Mouse (Mus musculus): Measurements from ENCODE around the gene Tmtc1.

The Tmtc1 gene

DNA sequence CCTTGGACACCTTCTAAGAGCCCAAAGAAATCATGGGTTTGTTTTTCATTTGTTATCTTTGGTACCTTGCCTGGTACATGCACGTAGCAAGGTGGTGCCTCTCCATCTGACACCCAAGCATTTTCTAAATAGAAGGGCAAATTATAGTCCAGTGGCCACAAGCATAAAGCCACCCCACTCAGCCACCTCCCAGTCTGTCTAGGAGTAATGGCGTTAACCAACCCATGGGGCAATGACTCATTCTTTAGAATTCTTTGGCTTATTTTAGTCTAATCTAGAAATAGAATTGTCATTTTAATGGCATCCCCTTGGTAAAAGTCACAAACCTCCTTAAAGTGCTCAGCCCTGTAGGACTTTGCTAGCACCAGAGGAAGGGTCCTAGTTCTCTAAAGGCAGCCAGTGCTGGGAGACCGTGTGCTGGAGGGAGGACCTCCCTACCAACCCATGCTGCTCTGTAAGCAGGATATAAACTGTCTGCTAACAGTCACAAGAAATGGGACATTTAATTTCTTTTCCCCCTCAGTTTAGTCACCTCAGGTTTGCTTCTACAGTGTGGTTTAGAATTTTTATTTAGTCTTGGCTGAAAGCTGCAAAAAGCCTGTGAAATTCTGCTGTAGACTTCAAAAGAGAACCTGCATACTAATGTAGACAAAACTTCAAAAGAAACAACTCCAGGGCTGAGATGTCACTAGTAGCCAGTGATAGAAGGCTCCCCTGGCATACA lies 209.9 kb downstream of the Tmtc1 start:
- DNase-seq: no peak

DNA sequence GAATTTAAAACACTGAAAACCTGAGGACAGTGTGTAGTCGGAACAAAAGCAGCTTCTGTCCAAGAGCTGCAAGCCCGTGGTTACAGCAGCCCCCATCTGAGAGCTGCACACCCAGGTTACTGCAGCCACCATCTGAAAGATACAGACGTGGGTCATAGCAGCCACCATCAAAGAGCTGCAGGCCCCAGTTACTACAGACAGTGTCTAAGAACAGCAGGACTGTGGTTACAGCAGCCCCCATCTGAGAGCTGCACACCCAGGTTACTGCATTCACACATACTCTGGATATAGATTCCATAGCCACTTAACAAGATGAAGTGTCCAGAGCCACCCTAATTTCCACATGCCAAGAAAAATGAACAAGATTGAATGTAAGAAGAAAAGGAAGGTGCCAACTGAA lies 216.6 kb downstream of the Tmtc1 start:
- DNase-seq: no peak

DNA sequence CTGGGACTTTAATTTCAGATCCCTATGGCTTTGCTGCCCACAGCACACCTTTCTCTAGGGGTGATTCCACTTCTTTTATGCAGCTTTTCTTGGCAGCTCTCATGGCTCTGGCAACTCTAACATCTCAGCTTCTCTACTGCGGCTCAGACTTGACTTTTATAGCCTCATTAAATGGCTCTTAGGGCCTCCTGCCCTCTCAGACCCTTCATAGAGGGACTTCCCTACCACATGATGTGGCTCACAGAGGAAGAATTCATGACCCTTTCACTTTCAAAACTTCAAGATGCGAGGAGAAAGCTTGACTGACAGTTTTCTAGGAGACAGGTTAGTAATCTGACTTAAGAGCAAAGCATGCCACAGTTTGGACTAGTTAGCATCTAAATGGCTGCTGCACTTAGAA lies 221.5 kb downstream of the Tmtc1 start:
- no peak for DNase-seq

DNA sequence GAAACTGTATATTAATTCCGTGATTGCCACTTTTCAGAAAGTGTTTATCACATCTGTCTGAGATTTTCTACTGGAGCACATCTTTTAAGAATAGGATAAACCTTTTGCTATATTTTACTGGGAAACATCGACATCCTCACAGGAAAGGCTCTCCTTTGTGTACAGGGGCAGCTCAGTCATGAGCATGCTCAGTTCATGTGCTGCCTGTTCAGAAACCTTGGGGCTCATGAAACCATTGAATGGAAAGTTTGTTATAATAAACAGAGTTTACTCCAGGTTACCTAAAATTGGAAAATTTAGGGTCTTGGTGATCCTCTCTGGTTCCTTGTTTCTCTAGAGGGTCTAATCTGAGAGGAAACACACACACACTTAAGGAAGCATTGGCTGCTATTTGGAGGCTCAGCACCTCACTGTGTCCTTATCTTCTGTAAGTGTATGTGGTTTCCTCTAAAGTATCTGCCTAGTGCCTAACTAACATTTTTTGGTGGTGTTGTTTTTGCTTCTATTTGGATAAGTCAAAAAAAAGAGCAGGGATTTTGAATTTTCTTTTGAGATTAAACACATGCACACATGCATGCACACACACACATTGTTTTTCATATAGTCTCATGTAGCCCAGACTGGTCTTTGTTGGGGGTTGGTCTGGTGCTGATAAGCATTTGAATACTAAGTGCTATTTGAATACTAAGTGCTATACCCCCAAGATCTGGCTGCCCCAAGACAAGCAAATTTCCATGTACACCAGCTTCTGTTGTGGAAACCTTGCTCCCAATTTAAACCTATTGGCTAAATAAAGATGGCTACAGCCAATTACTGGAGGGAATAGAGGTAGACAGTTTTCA lies 225.7 kb downstream of the Tmtc1 start:
- no peak for DNase-seq

DNA sequence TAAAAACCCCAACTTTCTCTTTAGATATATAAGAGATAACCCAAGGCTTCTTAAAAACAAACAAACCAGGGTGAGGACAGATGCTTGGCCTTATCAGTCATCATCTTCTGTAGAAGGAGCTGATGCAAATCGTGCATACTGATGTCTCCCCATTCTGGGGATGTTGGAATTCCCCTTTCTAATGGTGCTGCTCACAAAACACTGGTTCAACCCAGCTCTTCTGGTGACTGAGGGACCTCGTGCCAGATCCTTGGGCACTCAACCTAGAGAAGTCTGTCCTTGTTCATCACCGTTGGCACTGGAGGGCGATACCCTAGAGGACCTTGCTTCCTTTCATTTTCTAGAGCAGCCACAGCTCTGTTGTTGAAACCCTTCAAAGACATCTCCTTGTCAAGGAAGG lies 227.4 kb downstream of the Tmtc1 start:
- DNase-seq: no peak

DNA sequence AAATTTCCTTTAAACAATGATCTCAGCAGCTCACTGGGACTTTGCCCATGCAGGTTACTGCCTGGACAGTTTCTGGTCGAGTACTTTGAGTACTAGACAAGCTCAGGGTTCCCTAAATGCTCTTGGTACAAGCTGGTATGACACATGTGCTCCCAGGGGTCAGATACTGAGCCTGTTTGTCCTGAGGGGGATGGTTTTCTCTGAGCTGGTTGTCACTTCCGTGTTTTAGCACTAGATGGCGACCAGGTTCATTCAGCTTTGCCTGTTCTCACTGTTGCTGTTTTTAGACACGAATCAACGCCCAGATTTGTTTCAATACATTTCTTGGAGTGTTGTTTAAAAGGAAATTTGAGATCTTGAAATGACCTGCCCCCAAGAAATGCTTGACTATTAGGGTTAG lies 229.4 kb downstream of the Tmtc1 start:
- DNase-seq: peak; percentile 32 to 33

DNA sequence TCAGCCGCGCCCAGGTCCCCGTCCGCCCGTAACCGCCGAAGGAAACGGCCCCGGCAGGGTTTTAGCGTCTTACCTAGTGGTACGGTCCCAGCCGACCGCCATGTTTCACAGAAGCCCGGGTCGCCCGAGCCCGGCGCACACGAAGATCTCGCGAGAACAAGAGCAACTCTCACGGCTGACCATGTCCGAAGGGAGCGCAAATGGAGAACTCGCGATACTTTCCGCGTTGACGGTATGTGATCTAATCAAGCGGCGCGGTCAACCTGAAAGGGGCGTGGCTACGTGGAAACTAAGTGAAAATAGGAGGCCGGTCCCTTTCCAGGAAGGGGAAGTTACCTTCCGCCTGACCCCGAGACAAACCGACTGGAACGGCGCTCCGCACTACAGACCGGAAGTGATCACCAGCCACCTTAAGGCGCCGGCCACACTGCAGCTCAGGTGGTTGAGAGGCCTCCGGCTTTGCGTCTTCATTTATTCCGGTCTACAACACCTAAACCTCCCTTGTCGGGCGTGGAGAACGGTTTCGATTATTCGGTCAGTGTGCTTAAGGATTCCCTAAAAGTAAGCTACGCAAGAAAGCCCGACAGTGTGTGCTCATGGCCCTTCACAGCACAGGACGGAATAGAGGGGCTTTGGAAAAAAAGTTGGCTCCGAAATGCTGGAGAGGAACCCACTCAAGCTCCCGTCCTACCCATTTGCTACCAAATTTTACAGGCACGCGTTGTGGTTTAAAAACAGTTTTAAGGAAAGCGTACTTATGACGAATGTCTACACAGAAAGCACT lies 232.1 kb downstream of the Tmtc1 start, which contains the start of gene Ergic2:
Ergic2 (minus strand) TSS at position 478 of the 784 bp plus-strand sequence.
- DNase-seq: peak; percentile 90 to 92

DNA sequence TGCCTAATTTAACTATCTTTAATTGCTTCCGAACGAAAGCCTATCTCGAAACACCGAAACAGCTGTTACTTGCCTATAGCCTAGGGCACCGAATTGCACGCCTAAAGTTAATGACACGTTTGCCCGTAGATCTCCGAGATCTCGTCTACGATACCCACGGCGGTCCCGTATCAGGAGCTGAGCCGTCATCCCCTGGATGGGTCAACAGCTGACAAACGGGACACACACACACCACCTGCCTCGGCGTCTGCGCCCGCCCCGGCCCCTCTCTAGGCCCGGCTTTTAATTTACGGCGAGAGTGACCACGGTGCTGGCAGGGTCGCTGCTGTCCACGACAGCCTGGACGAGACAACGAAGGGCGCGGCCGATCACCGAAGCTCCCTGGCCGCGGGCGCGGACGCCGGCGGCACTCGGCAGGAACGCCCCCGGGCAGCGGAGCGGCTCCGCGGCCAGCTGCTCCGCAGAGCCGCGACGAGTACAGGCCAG lies 232.8 kb downstream of the Tmtc1 start:
- DNase-seq: no peak

DNA sequence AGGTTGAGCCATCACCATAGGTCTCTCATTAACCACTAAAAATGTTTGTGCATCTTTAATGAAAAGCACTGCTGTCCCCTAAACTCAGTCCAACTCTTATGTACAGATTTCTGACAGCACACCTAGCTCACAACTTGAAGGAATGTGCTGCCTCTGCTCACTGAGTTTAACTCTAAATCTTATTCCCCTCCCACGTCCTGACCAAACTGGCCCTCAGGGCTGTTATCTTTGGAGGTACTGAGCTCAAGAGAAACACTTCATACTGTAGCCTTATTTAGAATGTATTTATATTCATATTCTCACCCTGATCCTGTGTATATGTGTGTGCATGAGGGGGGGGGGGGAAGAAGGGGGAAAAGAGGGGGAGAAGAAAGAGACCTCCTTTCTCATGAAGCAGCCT lies 236.7 kb downstream of the Tmtc1 start:
- no peak for DNase-seq

DNA sequence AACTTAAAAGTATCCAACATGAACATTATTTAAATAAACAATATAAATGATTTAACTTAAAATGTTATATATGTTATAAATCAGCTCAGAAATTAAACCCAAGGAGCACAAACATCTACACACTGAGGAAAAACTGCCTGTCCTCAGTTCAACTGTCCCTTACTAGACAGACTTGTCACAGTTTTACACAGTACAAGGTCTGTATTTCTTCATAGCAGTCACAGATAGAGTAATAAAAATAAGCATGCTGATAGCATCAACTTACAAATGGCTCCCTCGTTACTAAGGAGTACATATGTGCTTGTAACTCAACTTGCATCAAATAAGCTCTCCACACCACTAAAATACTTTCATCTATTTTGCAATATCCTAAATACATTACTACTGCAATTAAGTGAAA lies 239.1 kb downstream of the Tmtc1 start:
- no peak for DNase-seq

DNA sequence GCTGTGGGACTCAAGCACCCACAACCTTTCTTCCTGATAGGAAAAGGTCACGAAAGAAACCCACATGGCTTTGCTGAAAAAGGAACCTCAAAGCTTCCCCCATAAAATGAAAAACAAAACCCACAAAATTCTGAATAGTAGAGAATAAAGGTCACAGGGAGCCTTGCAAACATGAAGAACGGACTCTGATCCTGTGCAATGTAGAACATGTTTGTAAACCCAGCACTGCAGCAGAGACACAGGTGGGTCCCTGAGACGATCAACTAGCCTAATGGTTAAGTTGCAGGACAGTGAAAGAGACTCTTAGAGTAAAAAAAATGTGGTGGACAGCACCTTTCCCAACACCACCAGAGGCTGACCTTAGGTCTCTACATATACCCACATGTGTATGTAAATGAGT lies 244.5 kb downstream of the Tmtc1 start:
- DNase-seq: no peak

DNA sequence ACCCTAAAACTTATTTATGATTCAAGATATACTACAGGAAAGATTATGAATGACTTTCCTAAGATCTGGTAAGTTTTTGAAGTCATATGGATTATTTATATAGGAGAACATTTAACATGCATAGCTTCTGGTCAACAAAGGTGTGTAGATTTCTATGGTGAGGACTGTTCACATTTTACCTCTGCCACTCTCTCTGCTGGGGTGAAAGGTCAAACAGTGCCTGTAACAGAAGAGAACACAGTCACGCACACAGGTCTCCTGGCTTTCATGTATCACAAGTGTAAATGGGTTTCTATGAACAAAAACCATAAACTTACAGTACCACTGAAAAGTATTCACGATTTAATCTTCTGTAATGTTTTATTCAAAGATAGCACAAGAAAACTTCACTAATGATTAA lies 245.0 kb downstream of the Tmtc1 start:
- DNase-seq: no peak

DNA sequence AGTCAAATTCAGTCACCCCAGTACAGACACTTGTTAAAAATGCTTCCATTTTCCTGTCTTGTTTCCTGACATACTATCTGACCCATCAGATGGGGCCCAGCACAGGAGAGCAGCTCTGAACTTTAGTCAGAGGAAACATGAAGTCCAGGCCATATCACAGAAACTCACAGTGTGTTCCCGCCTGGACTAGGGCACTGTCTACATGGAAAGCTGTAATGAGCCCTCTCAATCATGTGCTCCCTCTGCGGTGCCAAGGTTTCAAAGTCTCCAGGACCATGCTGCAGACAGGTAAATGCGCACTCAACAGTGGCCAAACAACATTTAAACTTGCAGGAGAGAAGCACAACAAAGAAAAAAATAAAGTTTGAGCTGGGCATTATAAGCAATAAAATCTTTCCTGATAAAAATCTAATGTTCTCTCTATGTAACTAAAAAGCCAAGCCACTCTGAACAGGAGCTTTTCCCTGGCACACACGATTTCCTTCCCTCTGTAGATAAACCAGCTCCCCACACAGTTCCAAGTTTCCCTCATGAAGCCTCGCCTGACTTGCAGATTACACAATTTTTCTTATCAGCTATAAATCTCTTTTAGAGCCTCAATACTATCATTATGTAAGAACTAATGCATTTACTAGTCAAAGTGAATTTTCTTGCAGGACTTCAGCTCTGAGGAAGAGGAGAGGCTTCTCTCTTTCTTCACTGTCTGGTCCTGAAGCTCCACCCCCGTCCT lies 250.1 kb downstream of the Tmtc1 start:
- no peak for DNase-seq

DNA sequence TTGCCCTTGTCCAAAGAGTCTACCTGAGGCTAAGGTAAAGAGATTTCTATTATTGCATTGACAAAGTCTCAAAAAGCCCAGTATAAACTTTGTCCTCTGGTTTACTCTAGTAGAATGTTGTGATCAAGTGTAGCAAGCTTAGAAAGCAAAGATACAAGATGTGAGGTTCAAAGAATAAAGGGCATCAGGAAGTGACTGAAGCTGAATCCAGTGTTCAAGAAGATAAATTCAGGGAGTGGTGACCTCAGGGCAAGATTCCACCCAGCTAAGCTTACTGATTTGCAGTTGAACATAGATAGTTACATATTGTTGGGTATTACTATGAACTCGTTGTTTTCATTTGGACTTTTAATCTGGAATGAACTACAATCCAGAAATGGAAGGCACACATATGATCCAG lies 258.5 kb downstream of the Tmtc1 start:
- DNase-seq: no peak
